Mouse (Mus musculus): ENCODE results near the gene Prss22. TPM values are rescaled to one million over a fixed set of nuclear protein-coding genes. Genes with fewer than 3 reads are reported as not detected.

Gene Prss22
- total RNA-seq, 2 experiments from 2014 or later, result not detected

Small RNA genes lying within 50 kb of the gene (microRNA-seq; reads per million reads assigned to microRNA genes)
- gene Gm27700 (ENCODE audit: borderline replicate concordance in 2 of 2), result 0 reads per million in 2 experiments

Other genes with a start within 250 kb of the Prss22 start
- gene Flywch1, start 226.5 kb downstream of the Prss22 start, total RNA-seq (2021), result 10 to 100 TPM; 33.5 to 34.0 TPM
- under 1 TPM; 0.56 to 0.83 TPM for gene Flywch2, start 212.0 kb downstream of the Prss22 start, total RNA-seq (2021)
- 100 to 1,000 TPM; 157 to 160 TPM for gene Srrm2, start 207.6 kb downstream of the Prss22 start, total RNA-seq (2021)
- 100 to 1,000 TPM; 237 to 267 TPM for gene Elob, start 169.0 kb downstream of the Prss22 start, total RNA-seq (2021)
- gene Prss33, start 162.0 kb downstream of the Prss22 start, total RNA-seq (2021), result not detected
- not detected for gene Prss32, start 154.2 kb downstream of the Prss22 start, total RNA-seq (2021)
- gene Prss41, start 153.9 kb downstream of the Prss22 start, total RNA-seq (2021), result not detected
- gene Prss21, start 130.0 kb downstream of the Prss22 start, total RNA-seq (2021), result not detected
- not detected for gene Dcpp1, start 117.2 kb downstream of the Prss22 start, total RNA-seq (2021)
- not detected for gene Dcpp2, start 117.2 kb downstream of the Prss22 start, total RNA-seq (2021)
- gene Dcpp3, start 80.6 kb downstream of the Prss22 start, total RNA-seq (2021), result not detected
- gene Sbp, start 56.4 kb downstream of the Prss22 start, total RNA-seq (2021), result not detected
- not detected for gene Sbpl, start 42.8 kb downstream of the Prss22 start, total RNA-seq (2021)
- gene Prss30, start 17.5 kb downstream of the Prss22 start, total RNA-seq (2021), result not detected
- gene Prss27, start 40.0 kb upstream of the Prss22 start, total RNA-seq (2021), result not detected
- gene Kctd5, start 75.4 kb upstream of the Prss22 start, total RNA-seq (2021), result 1 to 10 TPM; 8.5 to 9.1 TPM
- gene Pdpk1, start 152.8 kb upstream of the Prss22 start, total RNA-seq (2021), result 10 to 100 TPM; 35.2 to 38.6 TPM
- 1 to 10 TPM; 8.7 to 9.8 TPM for gene Amdhd2, start 165.7 kb upstream of the Prss22 start, total RNA-seq (2021)
- 100 to 1,000 TPM; 145 to 159 TPM for gene Atp6v0c, start 171.6 kb upstream of the Prss22 start, total RNA-seq (2021)
- gene Tbc1d24, start 207.5 kb upstream of the Prss22 start, total RNA-seq (2021), result 1 to 10 TPM; 4.1 to 4.6 TPM
- under 1 TPM; 0.35 to 0.56 TPM for gene Ntn3, start 211.4 kb upstream of the Prss22 start, total RNA-seq (2021)
- 1 to 10 TPM; 1.4 to 1.9 TPM for gene Tedc2, start 222.8 kb upstream of the Prss22 start, total RNA-seq (2021)